Mouse (Mus musculus) cortical plate, adult 2 months (tissue): ENCODE measurements around the gene Plk3. TPM values are rescaled to one million over a fixed set of nuclear protein-coding genes. Genes with fewer than 3 reads are reported as not detected.
A peak's percentile ranks its signal among the peaks of the same experiment; 100 is the strongest.

ENCODE experiments used
- H3K27ac ChIP-seq: fragments of 200-500 bp; 2 replicates; pipeline ENCODE4 v1.5.1; 2012; ENCODE audit warnings: low read length, control low read depth, inconsistent platforms; ENCODE audit not compliant: insufficient read depth
- H3K4me1 ChIP-seq: fragments of 200-500 bp; 2 replicates; pipeline ENCODE4 v1.6.1; 2011; ENCODE audit warnings: low read length; ENCODE audit not compliant: control insufficient read depth, insufficient read depth
- H3K4me3 ChIP-seq: fragments of 200-500 bp; 2 replicates; pipeline ENCODE4 v1.5.1; 2011; ENCODE audit warnings: mild to moderate bottlenecking, low read length, control low read depth; ENCODE audit not compliant: insufficient read depth
- CTCF ChIP-seq: fragments of 200-500 bp; IDR thresholded peaks from 2 replicates; pipeline ENCODE4 v1.5.1; 2011; ENCODE audit warnings: mild to moderate bottlenecking, control low read depth, low read length; ENCODE audit not compliant: insufficient read depth; ENCODE audit errors: extremely low read depth
- POLR2A ChIP-seq: fragments of 200-500 bp; IDR thresholded peaks from 2 replicates; pipeline ENCODE4 v1.6.1; 2011; ENCODE audit warnings: mild to moderate bottlenecking, low read length, control low read depth; ENCODE audit not compliant: insufficient read depth; ENCODE audit errors: extremely low read depth
- polyA plus RNA-seq: library from polyadenylated mRNA; depleted of rRNA; stranded (reverse); fragments of >200 nt; gene quantifications from 2 replicates; pipeline ENCODE4 v1.2.3, GENCODE M21; 2012

Plk3 gene
- polyA plus RNA-seq, 1 experiment, result 19.5 TPM

GRCm38 (mm10) chr4:117139217-117139612 lies 5.5 kb upstream of the Plk3 start:
- Histone ChIP-seq H3K4me1 (no peaks in the 10 kb centered on the region), H3K4me3 (no peak overlapping the region), H3K27ac (no peak overlapping the region)
- peak; percentile 67 for TF ChIP-seq CTCF
- no peak for TF ChIP-seq POLR2A

- Histone ChIP-seq H3K4me3 (no peak overlapping the region), H3K27ac (no peak overlapping the region), H3K4me1 (no peaks in the 10 kb centered on the region)
- TF ChIP-seq POLR2A, result no peak
Observed at GRCm38 (mm10) chr4:117138295-117139216, 4.8 kb upstream of the Plk3 start.

GRCm38 (mm10) chr4:117136034-117136433 lies 2.3 kb upstream of the Plk3 start:
- H3K4me1 ChIP-seq, result peaks cover 6% of the 10 kb centered on the region
- TF ChIP-seq POLR2A (no peak), CTCF (no peak)
- no peak overlapping the region for H3K4me3 ChIP-seq
- no peak overlapping the region for H3K27ac ChIP-seq

- H3K27ac ChIP-seq, result no peak overlapping the region
- TF ChIP-seq CTCF (no peak), POLR2A (no peak)
- H3K4me3 ChIP-seq, result no peak overlapping the region; the same call in 1 of the 2 replicates
- H3K4me1 ChIP-seq, result peaks cover 6% of the 10 kb centered on the region
Observed at GRCm38 (mm10) chr4:117134601-117134995, 835 bp upstream of the Plk3 start.

- TF ChIP-seq CTCF (no peak), POLR2A (no peak)
- Histone ChIP-seq H3K4me1 (peaks cover 6% of the 10 kb centered on the region), H3K27ac (no peak overlapping the region; the same call in 1 of the 2 replicates), H3K4me3 (peak overlapping the region; percentile 89)
Observed at GRCm38 (mm10) chr4:117133366-117133796, 382 bp downstream of the Plk3 start.

GRCm38 (mm10) chr4:117132794-117133143 lies 994 bp downstream of the Plk3 start:
- H3K27ac ChIP-seq, result no peak overlapping the region
- peak overlapping the region; percentile 89 for H3K4me3 ChIP-seq
- TF ChIP-seq CTCF (no peak), POLR2A (no peak)
- H3K4me1 ChIP-seq, result peaks cover 6% of the 10 kb centered on the region

GRCm38 (mm10) chr4:117131890-117132793 lies 1.6 kb downstream of the Plk3 start:
- 0 out of 2 replicates have a peak overlapping the region, but pooled peaks have one; percentile 48 for H3K27ac ChIP-seq
- TF ChIP-seq POLR2A, result no peak
- no peak for TF ChIP-seq CTCF
- H3K4me3 ChIP-seq, result peak overlapping the region; percentile 89
- H3K4me1 ChIP-seq, result peaks cover 6% of the 10 kb centered on the region

GRCm38 (mm10) chr4:117131198-117131597 lies 2.6 kb downstream of the Plk3 start:
- Histone ChIP-seq H3K4me1 (peaks cover 6% of the 10 kb centered on the region), H3K4me3 (no peak overlapping the region; the same call in 1 of the 2 replicates), H3K27ac (no peak overlapping the region)
- TF ChIP-seq CTCF (no peak), POLR2A (no peak)

- H3K4me3 ChIP-seq, result no peak overlapping the region
- H3K4me1 ChIP-seq, result peaks cover 7% of the 10 kb centered on the region
- TF ChIP-seq CTCF, result no peak
- no peak for TF ChIP-seq POLR2A
- no peak overlapping the region for H3K27ac ChIP-seq
Observed at GRCm38 (mm10) chr4:117130790-117131189, 3.0 kb downstream of the Plk3 start.
